14 mouse cellular contexts compared by ENCODE assay signal in the genomic region with DNA sequence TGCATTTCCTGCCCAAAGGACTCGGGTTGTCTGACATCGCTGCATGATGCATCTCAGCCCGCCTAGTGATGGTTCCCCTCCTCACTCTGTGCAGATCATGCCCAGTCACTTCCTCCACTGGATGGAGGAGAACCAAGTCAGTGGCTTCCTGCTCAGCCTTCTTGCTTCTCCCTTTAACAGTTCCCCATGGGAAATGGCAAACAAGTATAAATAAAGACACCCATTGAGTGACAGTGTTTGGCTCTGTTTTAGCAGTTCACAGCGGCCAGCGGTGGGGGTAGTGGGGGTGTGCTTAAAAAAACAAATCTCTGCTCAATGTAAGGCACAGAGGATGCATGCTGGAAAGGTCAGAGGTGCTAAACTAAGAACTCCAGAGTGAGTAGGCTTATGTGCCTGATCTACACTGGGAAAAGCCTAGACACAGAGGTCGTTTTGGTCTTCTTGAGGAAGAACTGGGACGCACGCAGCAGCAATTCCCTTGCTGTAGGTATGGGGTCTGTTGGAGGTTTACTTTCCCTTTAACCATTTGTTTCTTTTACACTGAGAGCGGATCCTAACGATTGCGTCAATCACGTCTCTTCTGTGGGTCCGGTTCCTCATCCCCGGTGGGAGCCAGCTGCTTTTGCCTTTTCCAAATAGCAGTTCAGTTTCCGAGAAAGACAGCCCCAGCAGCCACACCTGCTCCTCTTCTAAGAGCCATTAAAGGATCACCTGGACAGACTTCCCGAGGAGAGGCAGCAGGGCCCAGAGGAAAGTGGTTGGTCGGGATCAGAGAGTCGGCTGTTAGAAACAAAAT. TPM values are rescaled to one million over a fixed set of nuclear protein-coding genes. Genes with fewer than 3 reads are reported as not detected.
DNase-seq lines count a peak whose midpoint lies in the region; ATAC-seq and TF ChIP-seq lines count a peak whose summit lies in the region.
"Had no signal": no experiment of that assay in that cellular context is flagged by ENCODE, and none has a peak within 500 bp of the region (broad histone marks: within the 10 kb centered on the region; RNA-seq: fewer than 3 reads in every experiment).

No protein-coding gene starts in this region.

- TF ChIP-seq POLR2A in lung, adult 2 months (IDR thresholded peaks at IDR 0.05; ENCODE audit: borderline replicate concordance, extremely low read depth, low read depth, low read length) = no peak

- no peak overlapping the region for H3K27ac ChIP-seq in heart, embryonic 10.5 days
- no peak overlapping the region for H3K27ac ChIP-seq in heart, embryonic 12.5 days (ENCODE audit: poor library complexity, severe bottlenecking)
- H3K27ac ChIP-seq in lung, embryonic 14.5 days (ENCODE audit: low read depth) = no peak overlapping the region
- peak overlapping the region; percentile 54; the same call in 1 of the 2 replicates for H3K27ac ChIP-seq in intestine, embryonic 16.5 days (ENCODE audit: low read length)
- no peak overlapping the region for H3K27ac ChIP-seq in forebrain, postnatal 0 days (ENCODE audit: low read depth, low read length)
- H3K27ac ChIP-seq: gastrocnemius, adult 2 months; midbrain, embryonic 15.5 days had no signal

- H3K4me3 ChIP-seq in heart, embryonic 10.5 days = no peak overlapping the region
- no peak overlapping the region for H3K4me3 ChIP-seq in heart, embryonic 12.5 days
- H3K4me3 ChIP-seq in lung, embryonic 14.5 days (ENCODE audit: low read depth, low read length) = no peak overlapping the region
- H3K4me3 ChIP-seq in lung, adult 2 months (replicated peaks; ENCODE audit: extremely low read depth, low read depth, low read length) = no peak overlapping the region
- H3K4me3 ChIP-seq in intestine, embryonic 16.5 days (ENCODE audit: low read length) = no peak overlapping the region
- H3K4me3 ChIP-seq in forebrain, postnatal 0 days (ENCODE audit: low read depth, low read length) = no peak overlapping the region
- H3K4me3 ChIP-seq: gastrocnemius, adult 2 months; midbrain, embryonic 15.5 days had no signal

- no peak overlapping the region for H3K4me2 ChIP-seq in heart, embryonic 12.5 days
- H3K4me2 ChIP-seq in lung, embryonic 14.5 days = no peak overlapping the region
- H3K4me2 ChIP-seq in intestine, embryonic 16.5 days (ENCODE audit: low read depth, low read length) = no peak overlapping the region
- H3K4me2 ChIP-seq in forebrain, postnatal 0 days (ENCODE audit: low read depth) = no peak overlapping the region
- H3K4me2 ChIP-seq: midbrain, embryonic 15.5 days had no signal

- H3K4me1 ChIP-seq in heart, embryonic 10.5 days = peaks cover 10% of the 10 kb centered on the region
- peaks cover 13% of the 10 kb centered on the region; the same call in 1 of the 2 replicates for H3K4me1 ChIP-seq in heart, embryonic 12.5 days (replicated peaks)
- peaks cover 6% of the 10 kb centered on the region for H3K4me1 ChIP-seq in lung, embryonic 14.5 days (ENCODE audit: insufficient read depth)
- H3K4me1 ChIP-seq in lung, adult 2 months (ENCODE audit: control insufficient read depth, insufficient read depth, low read length) = no peaks in the 10 kb centered on the region; the same call in 1 of the 2 replicates
- H3K4me1 ChIP-seq in intestine, embryonic 16.5 days (ENCODE audit: control insufficient read depth, insufficient read depth, low read length) = peaks cover 19% of the 10 kb centered on the region
- H3K4me1 ChIP-seq in forebrain, postnatal 0 days (ENCODE audit: insufficient read depth) = peaks cover 3% of the 10 kb centered on the region; the same call in 1 of the 2 replicates

- 66% methylated on average over 18 of the region's 18 CpGs for WGBS in heart, embryonic 10.5 days
- WGBS in heart, embryonic 12.5 days = 67% methylated on average over 18 of the region's 18 CpGs
- 34% methylated on average over 18 of the region's 18 CpGs for WGBS in lung, embryonic 14.5 days
- 32% methylated on average over 18 of the region's 18 CpGs for WGBS in lung, adult 2 months
- 41% methylated on average over 18 of the region's 18 CpGs for WGBS in intestine, embryonic 16.5 days
- 64% methylated on average over 18 of the region's 18 CpGs for WGBS in forebrain, postnatal 0 days

- TF ChIP-seq CTCF in lung, embryonic 14.5 days (IDR thresholded peaks at IDR 0.05; ENCODE audit: low read depth) = no peak
- no peak for TF ChIP-seq CTCF in lung, adult 2 months (IDR thresholded peaks at IDR 0.05; ENCODE audit: insufficient read depth, low read length)
- TF ChIP-seq CTCF in forebrain, postnatal 0 days (IDR thresholded peaks at IDR 0.05; ENCODE audit: low read depth) = no peak

- H3K9ac ChIP-seq in heart, embryonic 12.5 days = no peak overlapping the region
- H3K9ac ChIP-seq in lung, embryonic 14.5 days = no peak overlapping the region
- H3K9ac ChIP-seq in intestine, embryonic 16.5 days (ENCODE audit: low read depth, low read length) = no peak overlapping the region
- H3K9ac ChIP-seq in forebrain, postnatal 0 days = no peak overlapping the region
- H3K9ac ChIP-seq: midbrain, embryonic 15.5 days had no signal

- H3K27me3 ChIP-seq in heart, embryonic 10.5 days (ENCODE audit: insufficient read depth, poor library complexity, severe bottlenecking) = peaks cover 24% of the 10 kb centered on the region; the same call in 1 of the 2 replicates
- H3K27me3 ChIP-seq in heart, embryonic 12.5 days (replicated peaks) = peaks cover 10% of the 10 kb centered on the region; the same call in 1 of the 2 replicates
- no peaks in the 10 kb centered on the region for H3K27me3 ChIP-seq in lung, embryonic 14.5 days (ENCODE audit: insufficient read depth, low read length)
- no peaks in the 10 kb centered on the region for H3K27me3 ChIP-seq in intestine, embryonic 16.5 days (replicated peaks; ENCODE audit: control insufficient read depth, insufficient read depth, low read length)
- no peaks in the 10 kb centered on the region for H3K27me3 ChIP-seq in forebrain, postnatal 0 days (ENCODE audit: insufficient read depth, low read length)

- no peak for ATAC-seq in heart, embryonic 12.5 days (ENCODE audit: insufficient number of reproducible peaks, low FRiP score)
- ATAC-seq in lung, embryonic 14.5 days (ENCODE audit: insufficient read depth) = 0 out of 2 replicates have a peak, but pooled peaks have one; percentile 25
- ATAC-seq in intestine, embryonic 16.5 days = no peak
- peak; percentile 63 for ATAC-seq in neutrophil, adult 5-6 weeks (ENCODE audit: extremely low read depth, insufficient number of reproducible peaks, low FRiP score, poor library complexity, severe bottlenecking)
- ATAC-seq in forebrain, postnatal 0 days = no peak
- ATAC-seq: midbrain, embryonic 15.5 days had no signal

- no peaks in the 10 kb centered on the region for H3K36me3 ChIP-seq in heart, embryonic 10.5 days
- peaks cover 8% of the 10 kb centered on the region; the same call in 1 of the 2 replicates for H3K36me3 ChIP-seq in heart, embryonic 12.5 days
- peaks cover 14% of the 10 kb centered on the region for H3K36me3 ChIP-seq in lung, embryonic 14.5 days (ENCODE audit: insufficient read depth)
- H3K36me3 ChIP-seq in intestine, embryonic 16.5 days (ENCODE audit: control insufficient read depth, insufficient read depth, low read length) = no peaks in the 10 kb centered on the region
- no peaks in the 10 kb centered on the region for H3K36me3 ChIP-seq in forebrain, postnatal 0 days (ENCODE audit: insufficient read depth)
- H3K36me3 ChIP-seq: midbrain, embryonic 15.5 days had no signal

- peak; percentile 61 for DNase-seq in heart, embryonic 10.5 days (ENCODE audit: low spot score)
- DNase-seq in lung, embryonic 14.5 days = peak; percentile 52
- DNase-seq in lung, adult 2 months = no peak
- DNase-seq in thymus, postnatal 4 days = no peak
- no peak for DNase-seq in forebrain, postnatal 0 days
- DNase-seq: adrenal gland, adult 8-10 months; cerebellum, adult 18-20 months; gastrocnemius, adult 2 months; thymus, postnatal 36 days had no signal

- H3K9me3 ChIP-seq in heart, embryonic 10.5 days = no peaks in the 10 kb centered on the region
- no peaks in the 10 kb centered on the region for H3K9me3 ChIP-seq in heart, embryonic 12.5 days (replicated peaks)
- no peaks in the 10 kb centered on the region for H3K9me3 ChIP-seq in lung, embryonic 14.5 days (ENCODE audit: low read depth, low read length)
- no peaks in the 10 kb centered on the region for H3K9me3 ChIP-seq in intestine, embryonic 16.5 days (ENCODE audit: control insufficient read depth, low read length)
- H3K9me3 ChIP-seq in forebrain, postnatal 0 days (ENCODE audit: low read length) = no peaks in the 10 kb centered on the region
- H3K9me3 ChIP-seq: midbrain, embryonic 15.5 days had no signal

RNA-seq across cellular contexts. Expression of gene Lpcat2, which starts 1.8 kb away (rescaled TPM):
- polyA plus RNA-seq in heart, embryonic 10.5 days (2016; fragmentation: Nextera tagmentation; extraction: Ambion mirVana) = 1.4 and 2.8 TPM in 2 replicates
- 3.0 and 4.9 TPM in 2 replicates for polyA plus RNA-seq in heart, embryonic 12.5 days (2016; fragmentation: Nextera tagmentation; extraction: Ambion mirVana)
- 7.8 and 8.0 TPM in 2 replicates for polyA plus RNA-seq in lung, embryonic 14.5 days (2014; fragmentation: Nextera tagmentation; extraction: Ambion mirVana)
- 3.1 and 5.0 TPM in 2 replicates for polyA plus RNA-seq in lung, adult 2 months (2012; rRNA removed)
- 5.7 and 6.8 TPM in 2 replicates for polyA plus RNA-seq in intestine, embryonic 16.5 days (2015; fragmentation: Nextera tagmentation; extraction: Ambion mirVana)
- 159 and 165 TPM in 2 replicates for total RNA-seq in neutrophil, adult 5-6 weeks (2017)
- 7.2 and 10.3 TPM in 2 replicates for total RNA-seq in forebrain, postnatal 0 days (2014; rRNA removed)
- polyA plus RNA-seq in forebrain, postnatal 0 days (2015; fragmentation: Nextera tagmentation; extraction: Ambion mirVana) = 7.3 and 9.8 TPM in 2 replicates

RNA-seq across cellular contexts. Expression of gene Mmp2, which starts 26.3 kb away (rescaled TPM):
- 72.3 and 96.5 TPM in 2 replicates for polyA plus RNA-seq in heart, embryonic 10.5 days (2016; fragmentation: Nextera tagmentation; extraction: Ambion mirVana)
- polyA plus RNA-seq in heart, embryonic 12.5 days (2016; fragmentation: Nextera tagmentation; extraction: Ambion mirVana) = 123 TPM in 2 replicates
- polyA plus RNA-seq in lung, embryonic 14.5 days (2014; fragmentation: Nextera tagmentation; extraction: Ambion mirVana) = 268 and 283 TPM in 2 replicates
- 114 and 115 TPM in 2 replicates for polyA plus RNA-seq in lung, adult 2 months (2012; rRNA removed)
- 136 and 137 TPM in 2 replicates for polyA plus RNA-seq in intestine, embryonic 16.5 days (2015; fragmentation: Nextera tagmentation; extraction: Ambion mirVana)
- total RNA-seq in neutrophil, adult 5-6 weeks (2017) = 0.86 TPM in 1 of 2 replicates, not detected in the other
- total RNA-seq in forebrain, postnatal 0 days (2014; rRNA removed) = 11.3 and 19.5 TPM in 2 replicates
- polyA plus RNA-seq in forebrain, postnatal 0 days (2015; fragmentation: Nextera tagmentation; extraction: Ambion mirVana) = 12.0 and 14.2 TPM in 2 replicates

RNA-seq across cellular contexts. Expression of gene Capns2, which starts 47.8 kb away (rescaled TPM):
- 0.26 TPM in 1 of 2 replicates, not detected in the other for polyA plus RNA-seq in heart, embryonic 10.5 days (2016; fragmentation: Nextera tagmentation; extraction: Ambion mirVana)
- polyA plus RNA-seq in heart, embryonic 12.5 days (2016; fragmentation: Nextera tagmentation; extraction: Ambion mirVana) = 0.23 and 0.26 TPM in 2 replicates
- 0.26 and 1.2 TPM in 2 replicates for polyA plus RNA-seq in lung, embryonic 14.5 days (2014; fragmentation: Nextera tagmentation; extraction: Ambion mirVana)
- polyA plus RNA-seq in lung, adult 2 months (2012; rRNA removed) = 9.6 TPM in 1 of 2 replicates, not detected in the other
- not detected in 2 replicates for polyA plus RNA-seq in intestine, embryonic 16.5 days (2015; fragmentation: Nextera tagmentation; extraction: Ambion mirVana)
- 11.8 and 15.7 TPM in 2 replicates for total RNA-seq in neutrophil, adult 5-6 weeks (2017)
- 1.2 and 1.8 TPM in 2 replicates for total RNA-seq in forebrain, postnatal 0 days (2014; rRNA removed)
- polyA plus RNA-seq in forebrain, postnatal 0 days (2015; fragmentation: Nextera tagmentation; extraction: Ambion mirVana) = not detected in 2 replicates
- total RNA-seq: gastrocnemius, adult 2 months had no signal
- polyA plus RNA-seq: C2C12 had no signal

Comparison
In these comparisons a context has a peak if more than half of its experiments do, and no peak if none do; other contexts are left out.
1. DNase-seq: peak in heart, embryonic 10.5 days (single experiment) and lung, embryonic 14.5 days (single experiment); none in lung, adult 2 months (single experiment), thymus, postnatal 4 days (single experiment) and forebrain, postnatal 0 days (single experiment).
2. ATAC-seq: peak in lung, embryonic 14.5 days (single experiment) and neutrophil, adult 5-6 weeks (single experiment); none in heart, embryonic 12.5 days (single experiment), intestine, embryonic 16.5 days (single experiment) and forebrain, postnatal 0 days (single experiment).